Mouse (Mus musculus) heart, postnatal 36 days (tissue): ENCODE data around the gene Fat3. TPM values are rescaled to one million over a fixed set of nuclear protein-coding genes. Genes with fewer than 3 reads are reported as not detected.

ENCODE experiments used
- DNase-seq, 2 experiments: peaks; one replicate each; pipeline ENCODE4 v3.0.0; 2021 to 2022
- intact Hi-C: fragments of 180-260 bp; cut with DNase I; formaldehyde crosslinking; loops from one replicate; pipeline ENCODE4 v1.15.1; 2025
- total RNA-seq, 2 experiments: library from RNA; stranded (reverse); gene quantifications; 2 replicates each; pipeline ENCODE4 v1.2.3; 2021

Gene Fat3
- total RNA-seq, 2 experiments from 2014 or later = 0.47 to 0.65 TPM

GRCm38 (mm10) chr9:16159366-16159765 is 341.7 kb downstream of the Fat3 start:
- no peak for DNase-seq
- intact Hi-C loops = no loop called here

- intact Hi-C loops = no loop called here
- no peak for DNase-seq
These were observed 347.5 kb downstream of the Fat3 start for GRCm38 (mm10) chr9:16153580-16153930.

DNA sequence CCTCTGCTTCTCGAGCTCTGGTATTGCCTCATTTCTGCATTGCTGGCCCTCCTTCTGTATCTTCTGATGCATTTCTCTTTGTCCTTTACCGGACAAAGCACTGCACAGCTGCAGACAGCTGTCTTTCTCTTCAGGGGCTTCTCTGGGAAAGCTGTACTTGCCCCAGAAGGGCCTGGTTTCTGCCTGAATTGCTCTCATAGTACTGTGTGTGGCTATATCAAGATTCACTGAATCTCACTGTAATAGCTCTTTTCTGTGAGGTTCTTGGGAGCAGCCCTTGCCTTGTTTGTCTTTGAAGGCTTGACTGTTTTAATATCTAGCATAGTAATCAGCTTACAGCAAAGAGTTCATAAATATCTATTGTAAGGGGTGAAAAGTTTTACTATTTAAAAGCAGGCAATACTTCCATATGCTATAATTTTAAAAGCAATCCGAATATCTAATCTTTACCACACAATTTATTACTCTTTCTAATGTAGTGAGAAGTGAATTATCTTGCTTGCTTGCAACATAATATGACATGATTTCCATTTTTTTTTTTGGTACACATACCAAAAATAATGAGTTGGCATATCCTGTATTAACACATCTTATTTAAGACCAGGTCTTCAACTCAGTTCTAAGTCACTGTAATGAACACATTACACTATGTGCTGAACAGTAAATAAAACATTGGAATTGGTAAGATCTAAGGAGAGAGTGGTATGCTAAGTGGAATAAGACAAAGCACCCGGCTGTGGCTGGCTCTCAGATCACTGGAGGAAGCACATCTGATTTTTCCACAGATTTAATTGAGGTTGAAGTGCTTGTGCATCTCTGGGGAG is 348.1 kb downstream of the Fat3 start:
- peak in 1 of 2 experiments; percentile 6 for DNase-seq
- intact Hi-C loops = no loop called here

GRCm38 (mm10) chr9:16150046-16150445 is 351.0 kb downstream of the Fat3 start:
- intact Hi-C loops = no loop called here

GRCm38 (mm10) chr9:16147735-16148134 is 353.4 kb downstream of the Fat3 start:
- intact Hi-C loops = no loop called here
- no peak for DNase-seq

More at GRCm38 (mm10) chr9:16150046-16150445, 351.0 kb downstream of the Fat3 start:
- DNase-seq = no peak

DNA sequence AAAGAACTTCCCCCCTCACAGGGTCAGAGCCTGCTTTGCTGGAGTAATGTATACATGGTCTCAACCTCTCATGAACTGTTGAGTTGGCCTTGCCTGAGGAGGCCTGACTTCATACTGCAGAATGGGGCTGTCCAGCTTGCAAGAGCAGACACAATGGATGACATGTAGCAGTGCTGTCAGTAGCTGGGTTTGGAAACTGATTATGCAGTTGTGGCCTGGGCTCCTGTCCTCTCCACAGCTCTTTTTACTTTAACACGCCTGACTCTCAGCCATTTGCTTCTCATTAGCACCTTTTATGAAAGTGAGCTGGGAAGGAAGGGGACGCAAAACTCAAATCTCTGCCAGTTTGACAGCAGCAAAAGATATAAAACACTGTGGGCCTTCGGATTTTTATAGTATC is 356.4 kb downstream of the Fat3 start:
- no peak for DNase-seq
- intact Hi-C loops = no loop called here

- intact Hi-C loops = no loop called here
- DNase-seq = no peak
These were observed 361.8 kb downstream of the Fat3 start for GRCm38 (mm10) chr9:16139300-16139699.

DNA sequence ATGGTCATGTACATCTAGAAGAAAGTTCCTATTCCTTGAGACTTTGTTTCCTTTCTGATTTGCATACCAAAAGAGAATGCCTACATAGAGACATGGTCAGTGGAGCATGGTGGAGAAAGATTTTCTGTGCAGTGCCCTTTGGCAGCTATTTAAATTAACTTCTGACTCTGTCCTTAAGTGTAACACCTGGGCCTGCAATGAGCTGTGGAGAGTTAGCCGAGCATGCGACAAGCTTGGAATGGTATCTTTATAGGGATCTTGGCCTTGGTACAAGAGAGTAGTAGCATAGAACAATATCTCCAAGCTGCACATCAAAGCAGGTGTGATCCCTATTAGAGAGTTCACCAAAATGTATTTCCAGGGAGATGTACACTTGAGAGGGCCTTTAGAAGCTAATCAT is 368.0 kb downstream of the Fat3 start:
- DNase-seq = no peak
- intact Hi-C loops = no loop called here

GRCm38 (mm10) chr9:16132594-16132993 is 368.5 kb downstream of the Fat3 start:
- intact Hi-C loops = no loop called here
- DNase-seq = no peak

- intact Hi-C loops = no loop called here
- no peak for DNase-seq
These were observed 379.3 kb downstream of the Fat3 start for GRCm38 (mm10) chr9:16121756-16122155.

GRCm38 (mm10) chr9:16114821-16115485 is 386.1 kb downstream of the Fat3 start:
- intact Hi-C loops = loop anchor here (2.0 kb wide), 1 partner anchor 86 kb away; no protein-coding TSS in a partner anchor
- peak; percentile 8 to 35 for DNase-seq

DNA sequence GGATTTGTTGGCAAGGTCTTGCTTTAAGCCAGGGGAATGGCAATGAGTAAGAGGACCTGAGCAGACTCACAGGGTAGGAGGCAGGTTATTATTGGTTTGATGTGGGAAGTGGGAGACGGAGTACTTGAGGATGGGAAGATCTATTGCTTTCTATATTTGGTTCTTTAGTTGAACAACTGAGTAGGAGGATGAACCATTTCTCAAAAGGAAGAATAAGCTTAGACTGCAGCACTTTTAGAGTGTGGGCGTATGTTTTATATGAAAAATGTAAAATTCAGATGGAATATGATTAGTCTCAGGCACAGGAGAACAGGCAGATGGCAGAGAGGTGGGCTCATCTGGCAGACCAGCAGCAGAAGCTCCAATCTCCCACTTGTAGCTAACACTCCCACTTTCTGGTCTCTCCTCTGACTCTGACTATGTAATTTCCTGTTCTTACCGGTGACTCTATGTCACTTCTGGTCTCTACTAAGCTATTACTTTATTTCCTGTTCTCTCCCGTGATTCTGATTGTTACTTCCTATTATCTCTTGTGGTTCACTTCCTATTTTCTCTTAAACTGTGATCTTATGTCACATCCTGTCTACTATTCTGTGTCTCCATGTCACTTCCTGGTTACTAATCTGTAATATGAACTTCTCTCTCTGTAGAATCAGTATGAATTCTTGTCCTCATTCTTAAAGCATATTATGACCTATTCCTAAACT is 387.0 kb downstream of the Fat3 start:
- DNase-seq = peak in 1 of 2 experiments; percentile 1
- intact Hi-C loops = loop anchor here (2.0 kb wide), 1 partner anchor 85 kb away; no protein-coding TSS in a partner anchor

DNA sequence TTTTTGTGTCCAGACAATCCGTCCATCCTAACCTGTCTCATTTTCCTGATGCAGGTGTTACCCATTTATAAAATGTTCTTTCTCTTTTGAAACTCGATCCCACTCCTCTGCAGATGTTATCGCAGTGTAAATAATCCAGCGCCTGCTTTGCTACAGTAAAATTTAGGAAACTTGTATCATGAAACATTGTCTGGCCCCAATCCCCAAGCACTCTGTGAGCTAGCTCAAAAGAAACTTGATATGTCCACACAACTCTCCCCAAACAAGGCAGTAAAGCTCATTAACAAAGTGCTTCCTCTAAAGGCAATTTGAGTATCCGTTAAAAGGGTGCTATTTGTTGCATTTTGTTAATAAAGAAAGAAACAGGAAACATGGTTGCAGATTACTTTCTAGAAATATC is 393.2 kb downstream of the Fat3 start:
- intact Hi-C loops = no loop called here
- no peak for DNase-seq

GRCm38 (mm10) chr9:16107386-16107785 is 393.7 kb downstream of the Fat3 start:
- no peak for DNase-seq
- intact Hi-C loops = no loop called here

GRCm38 (mm10) chr9:16098553-16098952 is 402.5 kb downstream of the Fat3 start:
- intact Hi-C loops = no loop called here

GRCm38 (mm10) chr9:16093047-16093668 is 407.9 kb downstream of the Fat3 start:
- no peak for DNase-seq
- intact Hi-C loops = no loop called here

More at GRCm38 (mm10) chr9:16098553-16098952, 402.5 kb downstream of the Fat3 start:
- no peak for DNase-seq

- intact Hi-C loops = no loop called here
- DNase-seq = no peak
These were observed 408.8 kb downstream of the Fat3 start for GRCm38 (mm10) chr9:16092051-16092967.

DNA sequence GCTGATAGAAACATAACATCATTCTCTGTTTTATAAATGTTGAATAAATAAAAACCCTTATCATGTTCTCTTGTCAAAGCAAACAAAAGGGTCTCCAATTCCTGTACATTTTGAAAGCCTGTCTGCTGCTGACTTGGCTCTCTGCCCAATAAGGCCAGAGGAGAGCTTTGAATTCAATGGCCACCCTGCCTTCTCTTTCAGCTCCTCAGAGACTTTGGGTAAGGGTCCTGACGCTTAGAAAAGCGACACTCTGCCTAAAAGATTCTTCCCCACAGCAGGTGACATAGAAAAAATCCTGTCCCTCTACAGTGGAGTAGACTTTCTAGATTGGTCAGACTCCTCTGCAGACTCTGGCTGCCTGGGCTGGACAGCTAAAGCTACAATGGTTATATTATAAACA is 421.8 kb downstream of the Fat3 start:
- intact Hi-C loops = no loop called here
- DNase-seq = no peak

- no peak for DNase-seq
- intact Hi-C loops = no loop called here
These were observed 426.4 kb downstream of the Fat3 start for GRCm38 (mm10) chr9:16074664-16075063.

DNA sequence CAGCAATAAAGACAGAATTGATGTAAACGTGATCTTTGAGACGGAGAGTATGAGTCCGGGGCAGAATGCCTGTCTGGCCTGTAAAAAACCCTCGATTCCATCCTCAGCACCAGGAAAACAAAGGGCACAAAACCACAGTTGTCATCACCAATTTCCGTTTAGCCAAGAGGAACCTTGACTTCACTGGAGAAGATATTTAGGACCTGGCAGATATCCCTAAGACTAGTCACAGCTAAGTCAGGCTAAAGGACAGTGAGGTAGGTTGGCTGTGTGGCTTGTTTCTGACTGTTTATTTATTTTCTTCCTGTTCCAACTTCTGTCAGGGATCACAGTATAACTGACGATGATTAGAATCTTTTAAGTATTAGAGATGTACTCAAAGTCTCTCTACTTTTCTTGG is 427.0 kb downstream of the Fat3 start:
- DNase-seq = no peak
- intact Hi-C loops = no loop called here
